Mouse (Mus musculus) kidney, postnatal 14 days (tissue): ENCODE data around the gene Ssh3.

Experiments used
- DNase-seq: peaks from one replicate; pipeline ENCODE4 v3.0.0; 2022; ENCODE audit warnings: mixed read lengths

The Ssh3 gene

DNA sequence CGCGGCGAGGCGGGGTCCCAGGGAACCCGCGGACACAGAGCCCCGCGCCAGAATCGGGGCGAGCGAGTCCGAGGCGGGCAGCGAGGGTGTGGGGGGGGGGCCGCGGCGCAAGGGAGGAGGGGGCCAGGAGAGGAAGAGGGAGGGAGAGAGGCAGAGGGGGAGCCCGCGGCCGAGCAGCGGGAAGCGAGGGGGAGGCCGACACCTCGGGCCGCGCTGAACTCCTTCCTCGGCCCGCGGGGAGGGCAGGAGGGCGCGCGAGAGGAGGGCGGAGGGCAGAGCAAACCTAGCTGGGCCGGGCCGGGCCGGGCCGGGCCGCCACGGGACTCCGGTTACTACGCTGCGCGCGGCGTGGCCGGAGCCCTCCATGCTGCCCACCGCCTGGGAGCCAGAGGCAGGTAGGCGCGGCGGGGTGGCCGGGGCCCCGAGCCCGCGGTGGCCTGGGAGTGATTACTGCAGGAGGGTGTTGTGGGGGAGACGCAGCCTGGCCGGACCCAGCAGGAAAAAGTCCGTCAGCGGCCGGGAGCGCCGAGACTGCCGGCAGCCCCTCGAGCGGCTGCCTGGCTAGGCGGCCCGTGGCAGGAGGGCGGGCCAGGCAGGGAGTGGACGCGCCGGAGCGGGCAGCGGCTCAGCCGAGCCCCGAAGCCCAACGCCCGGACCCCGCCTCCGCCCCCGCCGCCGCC is 54.1 kb downstream of the Ssh3 start:
- DNase-seq: peak; percentile 68

- DNase-seq: peak; percentile 79
Observed at GRCm38 (mm10) chr19:4214071-4214770, 54.8 kb downstream of the Ssh3 start, which contains the start of the genes Clcf1 and AC109138.7. Gene Clcf1 (plus strand): TSS chr19:4214238. Gene AC109138.7 (plus strand): TSS chr19:4214357.

DNA sequence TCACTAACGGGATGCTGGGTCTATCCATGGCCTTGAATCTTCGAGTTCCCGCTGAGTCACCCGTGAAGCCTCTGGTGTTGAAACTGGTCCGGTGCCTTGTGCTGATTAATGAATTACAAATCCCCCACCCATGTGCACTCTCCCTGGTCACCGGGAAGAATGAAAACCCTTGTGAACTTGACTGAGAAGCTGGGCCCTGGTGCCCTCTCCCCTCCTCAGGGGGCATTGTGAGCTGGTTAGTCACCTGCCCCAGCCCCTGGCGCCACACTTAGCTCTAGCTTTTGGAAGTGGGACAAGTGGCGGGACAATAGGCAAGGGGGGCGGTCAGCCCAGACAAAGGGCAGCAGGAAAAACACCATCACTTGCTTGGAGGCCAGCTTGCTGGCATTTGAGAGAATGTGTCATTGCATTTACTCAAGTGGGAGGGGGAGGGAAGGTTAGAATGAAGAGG is 55.4 kb downstream of the Ssh3 start:
- peak; percentile 76 for DNase-seq

DNA sequence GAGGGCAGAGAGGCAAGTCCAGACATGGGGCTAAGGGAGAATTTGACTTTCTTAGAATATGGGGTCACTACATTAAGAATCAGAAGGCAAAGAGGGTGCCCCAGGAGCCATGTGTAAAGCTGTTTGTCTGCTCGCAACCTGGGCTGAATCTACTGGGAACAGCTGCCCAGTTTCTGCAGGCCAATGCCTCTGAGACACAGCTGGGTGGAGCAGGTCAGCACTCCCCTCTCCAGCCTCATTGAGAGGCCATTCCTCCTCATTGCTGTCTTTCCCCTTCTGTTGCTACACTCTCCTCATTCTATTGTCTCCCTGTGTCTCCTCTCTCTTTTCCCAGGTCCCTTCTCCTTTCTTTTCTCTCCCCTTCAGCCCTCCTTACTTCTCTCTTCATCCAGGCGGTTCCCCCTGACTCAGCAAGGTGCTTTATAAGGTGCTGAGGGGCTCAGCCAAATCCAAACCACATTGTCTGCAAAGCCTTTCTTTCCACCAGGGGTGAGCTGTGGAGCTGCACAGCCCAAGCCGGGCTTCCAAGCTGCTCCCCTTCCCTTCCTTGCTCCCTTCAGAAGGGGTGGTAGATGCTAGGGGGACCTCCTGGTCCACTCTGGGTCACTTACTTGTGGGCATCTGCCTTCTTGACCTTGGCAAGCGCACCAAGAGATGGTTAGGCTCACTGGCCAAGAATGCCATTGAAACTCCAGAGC is 56.9 kb downstream of the Ssh3 start:
- no peak for DNase-seq
